ENCODE assay signal across 10 mouse cellular contexts in genomic region chr3:79930141-79930744, GRCm38 (mm10). TPM values are rescaled to one million over a fixed set of nuclear protein-coding genes. Genes with fewer than 3 reads are reported as not detected.
DNase-seq lines count a peak whose midpoint lies in the region; ATAC-seq and TF ChIP-seq lines count a peak whose summit lies in the region.
"Had no signal": no experiment of that assay in that cellular context is flagged by ENCODE, and none has a peak within 500 bp of the region (broad histone marks: within the 10 kb centered on the region; RNA-seq: fewer than 3 reads in every experiment).

No protein-coding gene starts in this region.

- peak overlapping the region; percentile 53 for H3K27ac ChIP-seq in gastrocnemius, adult 2 months
- H3K27ac ChIP-seq in embryonic facial prominence, embryonic 14.5 days (replicated peaks; ENCODE audit: low read depth, low read length), result no peak overlapping the region
- H3K27ac ChIP-seq in hindbrain, embryonic 15.5 days (replicated peaks), result peak overlapping the region; percentile 7; the same call in 1 of the 2 replicates
- no peak overlapping the region for H3K27ac ChIP-seq in midbrain, embryonic 15.5 days
- no peak overlapping the region for H3K27ac ChIP-seq in kidney, embryonic 15.5 days
- H3K27ac ChIP-seq: liver, embryonic 15.5 days had no signal

- no peak for TF ChIP-seq CTCF in gastrocnemius, adult 2 months (IDR thresholded peaks at IDR 0.05)

- no peak overlapping the region for H3K4me2 ChIP-seq in embryonic facial prominence, embryonic 14.5 days (ENCODE audit: low read depth, low read length)
- peak overlapping the region; percentile 31; the same call in 1 of the 2 replicates for H3K4me2 ChIP-seq in hindbrain, embryonic 15.5 days
- peak overlapping the region; percentile 15; the same call in 1 of the 2 replicates for H3K4me2 ChIP-seq in midbrain, embryonic 15.5 days
- H3K4me2 ChIP-seq in kidney, embryonic 15.5 days, result no peak overlapping the region
- H3K4me2 ChIP-seq: liver, embryonic 15.5 days had no signal

- no peaks in the 10 kb centered on the region for H3K4me1 ChIP-seq in embryonic facial prominence, embryonic 14.5 days (ENCODE audit: control insufficient read depth, insufficient read depth, low read length)
- H3K4me1 ChIP-seq in hindbrain, embryonic 15.5 days (replicated peaks), result peaks cover 3% of the 10 kb centered on the region; the same call in 1 of the 2 replicates
- 0 out of 2 replicates have a peak, but pooled peaks cover 3% of the 10 kb centered on the region for H3K4me1 ChIP-seq in midbrain, embryonic 15.5 days
- no peaks in the 10 kb centered on the region for H3K4me1 ChIP-seq in kidney, embryonic 15.5 days
- H3K4me1 ChIP-seq: liver, embryonic 15.5 days had no signal

- 43% methylated on average over 7 of the region's 7 CpGs for WGBS in embryonic facial prominence, embryonic 14.5 days
- WGBS in hindbrain, embryonic 15.5 days, result 18% methylated on average over 7 of the region's 7 CpGs
- 28% methylated on average over 7 of the region's 7 CpGs for WGBS in midbrain, embryonic 15.5 days
- WGBS in kidney, embryonic 15.5 days, result 56% methylated on average over 7 of the region's 7 CpGs

- no peak overlapping the region for H3K9ac ChIP-seq in embryonic facial prominence, embryonic 14.5 days (ENCODE audit: low read depth, low read length)
- H3K9ac ChIP-seq in hindbrain, embryonic 15.5 days, result no peak overlapping the region
- H3K9ac ChIP-seq in midbrain, embryonic 15.5 days, result no peak overlapping the region
- no peak overlapping the region for H3K9ac ChIP-seq in kidney, embryonic 15.5 days
- H3K9ac ChIP-seq: liver, embryonic 15.5 days had no signal

- no peaks in the 10 kb centered on the region for H3K27me3 ChIP-seq in embryonic facial prominence, embryonic 14.5 days (replicated peaks; ENCODE audit: control insufficient read depth, insufficient read depth, low read length)
- H3K27me3 ChIP-seq in hindbrain, embryonic 15.5 days, result no peaks in the 10 kb centered on the region
- no peaks in the 10 kb centered on the region for H3K27me3 ChIP-seq in midbrain, embryonic 15.5 days (replicated peaks)
- no peaks in the 10 kb centered on the region for H3K27me3 ChIP-seq in kidney, embryonic 15.5 days
- H3K27me3 ChIP-seq: liver, embryonic 15.5 days had no signal

- DNase-seq in gastrocnemius, adult 2 months, result no peak
- no peak for DNase-seq in gastrocnemius, adult 8-10 months (ENCODE audit: low spot score in 2 of 2)
- no peak for DNase-seq in embryonic facial prominence, embryonic 14.5 days (ENCODE audit: low spot score)
- no peak for DNase-seq in kidney, postnatal 10 days
- DNase-seq in spleen, postnatal 14 days (ENCODE audit: low spot score in 2 of 2), result no peak
- DNase-seq: cerebellum, postnatal 36 days had no signal

- H3K9me3 ChIP-seq in embryonic facial prominence, embryonic 14.5 days (ENCODE audit: control insufficient read depth, low read length), result no peaks in the 10 kb centered on the region
- no peaks in the 10 kb centered on the region for H3K9me3 ChIP-seq in hindbrain, embryonic 15.5 days
- no peaks in the 10 kb centered on the region for H3K9me3 ChIP-seq in midbrain, embryonic 15.5 days
- no peaks in the 10 kb centered on the region for H3K9me3 ChIP-seq in kidney, embryonic 15.5 days (replicated peaks)
- H3K9me3 ChIP-seq: liver, embryonic 15.5 days had no signal

- no peaks in the 10 kb centered on the region for H3K36me3 ChIP-seq in embryonic facial prominence, embryonic 14.5 days (ENCODE audit: control insufficient read depth, insufficient read depth, low read length)
- H3K36me3 ChIP-seq in hindbrain, embryonic 15.5 days, result no peaks in the 10 kb centered on the region
- no peaks in the 10 kb centered on the region for H3K36me3 ChIP-seq in midbrain, embryonic 15.5 days (replicated peaks)
- no peaks in the 10 kb centered on the region for H3K36me3 ChIP-seq in kidney, embryonic 15.5 days
- H3K36me3 ChIP-seq: liver, embryonic 15.5 days had no signal

- ATAC-seq in embryonic facial prominence, embryonic 14.5 days (ENCODE audit: low read depth), result 0 out of 2 replicates have a peak, but pooled peaks have one; percentile 33
- ATAC-seq in hindbrain, embryonic 15.5 days (ENCODE audit: low FRiP score, low read depth), result peak; percentile 86
- peak; percentile 89 for ATAC-seq in midbrain, embryonic 15.5 days (replicated peaks)
- no peak for ATAC-seq in kidney, embryonic 15.5 days (replicated peaks; ENCODE audit: low FRiP score)

- intact Hi-C loops in gastrocnemius, adult 2 months (cut with DNase I), result no loop called here

- H3K4me3 ChIP-seq in gastrocnemius, adult 2 months, result 0 out of 2 replicates have a peak overlapping the region, but pooled peaks have one; percentile 9
- H3K4me3 ChIP-seq in embryonic facial prominence, embryonic 14.5 days (ENCODE audit: low read depth, low read length), result no peak overlapping the region
- no peak overlapping the region for H3K4me3 ChIP-seq in hindbrain, embryonic 15.5 days
- H3K4me3 ChIP-seq in midbrain, embryonic 15.5 days, result no peak overlapping the region
- no peak overlapping the region for H3K4me3 ChIP-seq in kidney, embryonic 15.5 days (replicated peaks)
- H3K4me3 ChIP-seq: liver, embryonic 15.5 days had no signal

RNA-seq across cellular contexts. Expression of gene Fam198b, which starts 45.9 kb away (rescaled TPM):
- total RNA-seq in gastrocnemius, adult 2 months (2021), result 1 to 10 TPM; 5.7 to 7.1 TPM
- 1 to 10 TPM; 3.9 to 8.0 (median 6.7) TPM for total RNA-seq in gastrocnemius, adult 8-10 months (2022)
- 9.3 and 9.4 TPM in 2 replicates for polyA plus RNA-seq in embryonic facial prominence, embryonic 14.5 days (2014; fragmentation: Nextera tagmentation; extraction: Ambion mirVana)
- polyA plus RNA-seq in hindbrain, embryonic 15.5 days (2015; fragmentation: Nextera tagmentation; extraction: Ambion mirVana), result 2.6 and 3.3 TPM in 2 replicates
- 1.3 and 1.6 TPM in 2 replicates for polyA plus RNA-seq in midbrain, embryonic 15.5 days (2015; fragmentation: Nextera tagmentation; extraction: Ambion mirVana)
- polyA plus RNA-seq in kidney, embryonic 15.5 days (2015; fragmentation: Nextera tagmentation; extraction: Ambion mirVana), result 13.4 and 14.7 TPM in 2 replicates

Comparison
In these comparisons a context has a peak if more than half of its experiments do, and no peak if none do; other contexts are left out.
1. H3K27ac ChIP-seq: peak in gastrocnemius, adult 2 months (single experiment) and hindbrain, embryonic 15.5 days (single experiment); none in embryonic facial prominence, embryonic 14.5 days (single experiment), midbrain, embryonic 15.5 days (single experiment) and kidney, embryonic 15.5 days (single experiment).
2. H3K4me2 ChIP-seq: peak in hindbrain, embryonic 15.5 days (single experiment) and midbrain, embryonic 15.5 days (single experiment); none in embryonic facial prominence, embryonic 14.5 days (single experiment) and kidney, embryonic 15.5 days (single experiment).